Mouse (Mus musculus): ENCODE results near the gene Ranbp6. TPM values are rescaled to one million over a fixed set of nuclear protein-coding genes. Genes with fewer than 3 reads are reported as not detected.

The Ranbp6 gene
- polyA plus RNA-seq, 1 experiment from 2014 or later, result 27.8 TPM

GRCm38 (mm10) chr19:29797371-29797770, 15.4 kb downstream of the Ranbp6 start:
- Histone ChIP-seq H3K27me3 (ENCODE audit: control insufficient read depth, insufficient read depth, low read length) (no peaks in the 10 kb centered on the region), H3K4me1 (ENCODE audit: control insufficient read depth, insufficient read depth, low read length) (no peaks in the 10 kb centered on the region), H3K9ac (ENCODE audit: low read length) (no peak overlapping the region), H3K27ac (replicated peaks; ENCODE audit: low read depth, low read length) (no peak overlapping the region), H3K9me3 (ENCODE audit: control insufficient read depth, low read length) (no peaks in the 10 kb centered on the region), H3K4me3 (ENCODE audit: low read depth, low read length) (no peak overlapping the region), H3K36me3 (ENCODE audit: control insufficient read depth, insufficient read depth, low read length) (no peaks in the 10 kb centered on the region), H3K4me2 (ENCODE audit: low read depth, severe bottlenecking) (no peak overlapping the region)
- WGBS, result 84% methylated on average over 3 of the region's 3 CpGs
- ATAC-seq (ENCODE audit: insufficient number of reproducible peaks, low FRiP score, low TSS enrichment, low read depth), result no peak
- DNase-seq (ENCODE audit: low spot score), result no peak

GRCm38 (mm10) chr19:29787997-29788396, 24.8 kb downstream of the Ranbp6 start:
- H3K4me2 ChIP-seq (ENCODE audit: low read depth, severe bottlenecking), result no peak overlapping the region
- no peaks in the 10 kb centered on the region for H3K4me1 ChIP-seq (ENCODE audit: control insufficient read depth, insufficient read depth, low read length)

GRCm38 (mm10) chr19:29782914-29783313, 29.9 kb downstream of the Ranbp6 start:
- Histone ChIP-seq H3K9me3 (ENCODE audit: control insufficient read depth, low read length) (no peaks in the 10 kb centered on the region), H3K4me1 (ENCODE audit: control insufficient read depth, insufficient read depth, low read length) (no peaks in the 10 kb centered on the region), H3K36me3 (ENCODE audit: control insufficient read depth, insufficient read depth, low read length) (no peaks in the 10 kb centered on the region), H3K4me3 (ENCODE audit: low read depth, low read length) (no peak overlapping the region), H3K9ac (ENCODE audit: low read length) (no peak overlapping the region), H3K27ac (replicated peaks; ENCODE audit: low read depth, low read length) (no peak overlapping the region), H3K4me2 (ENCODE audit: low read depth, severe bottlenecking) (no peak overlapping the region), H3K27me3 (ENCODE audit: control insufficient read depth, insufficient read depth, low read length) (no peaks in the 10 kb centered on the region)
- DNase-seq (ENCODE audit: low spot score) (no peak), ATAC-seq (ENCODE audit: insufficient number of reproducible peaks, low FRiP score, low TSS enrichment, low read depth) (no peak)
- WGBS, result 90% methylated on average over 2 of the region's 2 CpGs

More at GRCm38 (mm10) chr19:29787997-29788396, 24.8 kb downstream of the Ranbp6 start:
- H3K27ac ChIP-seq (replicated peaks; ENCODE audit: low read depth, low read length), result no peak overlapping the region
- no peak overlapping the region for H3K4me3 ChIP-seq (ENCODE audit: low read depth, low read length)
- DNase-seq (ENCODE audit: low spot score) (no peak), ATAC-seq (ENCODE audit: insufficient number of reproducible peaks, low FRiP score, low TSS enrichment, low read depth) (no peak)
- no peaks in the 10 kb centered on the region for H3K36me3 ChIP-seq (ENCODE audit: control insufficient read depth, insufficient read depth, low read length)
- no peaks in the 10 kb centered on the region for H3K27me3 ChIP-seq (ENCODE audit: control insufficient read depth, insufficient read depth, low read length)
- no peak overlapping the region for H3K9ac ChIP-seq (ENCODE audit: low read length)
- H3K9me3 ChIP-seq (ENCODE audit: control insufficient read depth, low read length), result no peaks in the 10 kb centered on the region

Other genes with a start within 250 kb of the Ranbp6 start
- 11.7 and 16.8 TPM in 2 replicates for gene Ermp1, start 164.6 kb downstream of the Ranbp6 start, polyA plus RNA-seq (2014; fragmentation: Nextera tagmentation; extraction: Ambion mirVana)
- gene Mlana, start 115.2 kb downstream of the Ranbp6 start, polyA plus RNA-seq (2014; fragmentation: Nextera tagmentation; extraction: Ambion mirVana), result 0.35 TPM in 1 of 2 replicates, not detected in the other
- 7.9 and 8.2 TPM in 2 replicates for gene 9930021J03Rik, start 7.0 kb downstream of the Ranbp6 start, polyA plus RNA-seq (2014; fragmentation: Nextera tagmentation; extraction: Ambion mirVana)
- 0.19 and 0.26 TPM in 2 replicates for gene Il33, start 112.1 kb upstream of the Ranbp6 start, polyA plus RNA-seq (2014; fragmentation: Nextera tagmentation; extraction: Ambion mirVana)
- gene Trpd52l3, start 190.8 kb upstream of the Ranbp6 start, polyA plus RNA-seq (2014; fragmentation: Nextera tagmentation; extraction: Ambion mirVana), result not detected in 2 replicates
- 83.3 and 89.1 TPM in 2 replicates for gene Uhrf2, start 217.5 kb upstream of the Ranbp6 start, polyA plus RNA-seq (2014; fragmentation: Nextera tagmentation; extraction: Ambion mirVana)